Mouse (Mus musculus): ENCODE data around the gene Nme8.

Nme8 gene

GRCm38 (mm10) chr13:19697790-19698189, at the start of gene Nme8:
Nme8 (minus strand) TSS chr13:19697794.
- no peak for DNase-seq (ENCODE audit: low spot score in 2 of 2)

DNA sequence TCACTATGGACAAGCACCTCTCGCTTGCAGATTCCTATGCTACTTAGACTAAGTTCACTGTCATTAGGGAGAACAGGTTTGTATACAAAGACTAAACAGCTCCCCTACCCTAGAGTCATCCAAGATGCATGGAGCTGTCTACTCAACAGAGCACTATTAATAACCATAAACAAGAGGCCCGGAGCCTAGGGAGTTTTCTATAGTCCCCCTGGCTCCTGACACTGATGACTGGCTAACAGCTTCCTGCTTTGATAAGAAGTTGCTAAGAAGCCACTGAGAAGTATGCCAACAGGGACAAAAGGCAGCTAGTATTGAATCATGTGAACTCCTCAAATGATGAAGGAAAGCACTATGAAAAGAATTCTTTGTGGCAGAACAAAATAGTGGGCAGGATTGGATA, 48.1 kb upstream of the Nme8 start:
- no peak for DNase-seq (ENCODE audit: low spot score in 2 of 2)

GRCm38 (mm10) chr13:19744536-19744935, 46.9 kb upstream of the Nme8 start:
- no peak for DNase-seq (ENCODE audit: low spot score in 2 of 2)

GRCm38 (mm10) chr13:19734597-19734996, 37.0 kb upstream of the Nme8 start:
- DNase-seq (ENCODE audit: low spot score in 2 of 2) = no peak

- peak in 1 of 2 experiments; percentile 27 for DNase-seq (ENCODE audit: low spot score in 2 of 2)
These were observed 33.2 kb upstream of the Nme8 start for GRCm38 (mm10) chr13:19730826-19731225.

DNA sequence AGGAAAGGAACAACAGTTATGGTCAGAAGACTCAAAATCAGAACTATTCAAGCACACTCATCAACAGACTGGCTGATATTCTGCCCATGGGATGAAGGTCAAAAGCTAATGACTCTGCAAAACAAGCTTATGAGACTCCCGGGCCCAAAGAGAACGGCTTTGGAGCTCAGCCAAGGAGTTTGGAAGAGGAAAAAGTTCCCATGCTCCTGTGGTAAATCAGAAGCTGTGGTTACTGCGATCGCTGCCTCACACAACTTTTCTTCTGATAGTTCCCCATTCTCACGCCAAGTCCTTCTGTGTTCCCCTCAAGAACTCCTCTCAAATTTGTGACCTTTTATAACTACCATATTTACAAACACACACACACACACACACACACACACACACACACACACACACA, 21.4 kb upstream of the Nme8 start:
- peak in 1 of 2 experiments; percentile 35 for DNase-seq (ENCODE audit: low spot score in 2 of 2)

DNA sequence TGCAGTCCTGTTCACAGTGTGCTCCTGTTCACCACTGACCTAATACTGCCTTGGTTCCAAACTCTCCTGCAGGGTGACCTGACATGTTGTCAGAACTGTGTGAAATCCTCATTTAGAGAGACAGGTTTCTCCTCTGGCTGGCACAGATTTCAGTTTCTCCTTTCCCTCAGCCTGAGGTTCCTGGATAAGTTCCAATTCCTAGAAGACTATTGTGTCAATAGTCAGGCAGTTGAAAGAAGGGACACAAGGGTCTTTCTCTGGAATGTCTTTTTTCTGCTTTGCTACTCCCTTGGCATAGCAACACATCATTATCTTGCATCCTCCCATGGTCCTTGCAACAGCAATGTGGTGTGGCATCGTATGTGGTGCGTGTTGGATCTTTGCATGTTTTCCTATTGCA, 19.6 kb upstream of the Nme8 start:
- DNase-seq (ENCODE audit: low spot score in 2 of 2) = no peak

GRCm38 (mm10) chr13:19703806-19704205, 6.2 kb upstream of the Nme8 start:
- no peak for DNase-seq (ENCODE audit: low spot score in 2 of 2)

DNA sequence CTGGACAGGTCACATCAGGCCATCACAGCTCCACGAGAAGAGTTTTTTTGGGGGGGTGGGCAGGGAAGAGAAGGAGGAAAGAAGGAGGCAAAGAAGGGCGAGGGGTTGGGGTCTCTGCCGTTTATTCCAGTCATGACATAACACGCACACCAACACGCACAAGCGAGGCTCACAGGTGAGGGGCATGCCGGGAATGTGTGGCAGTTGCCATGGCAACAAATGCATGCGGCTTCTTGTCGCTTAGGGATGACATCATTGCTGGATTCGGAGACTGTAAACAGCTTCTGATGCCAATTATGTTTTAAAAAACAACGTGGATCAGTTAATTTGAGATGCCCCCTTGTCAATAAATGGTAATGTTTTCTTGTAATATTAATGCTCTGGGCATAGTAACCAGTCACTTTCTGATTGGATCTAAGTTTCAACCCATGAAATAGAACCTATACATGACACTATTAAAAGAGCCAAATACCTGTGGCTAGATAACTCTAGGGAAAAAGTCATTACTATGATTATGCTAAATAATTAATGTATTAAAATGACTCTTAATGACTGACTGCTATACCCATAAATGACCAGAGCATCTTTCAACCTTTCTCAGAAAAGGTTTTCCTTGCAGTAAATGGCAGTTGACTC, 4.0 kb upstream of the Nme8 start:
- peak; percentile 88 to 92 for DNase-seq (ENCODE audit: low spot score in 2 of 2)

- DNase-seq (ENCODE audit: low spot score in 2 of 2) = no peak
These were observed 3.3 kb upstream of the Nme8 start for GRCm38 (mm10) chr13:19700733-19701442.

- DNase-seq (ENCODE audit: low spot score in 2 of 2) = peak in 1 of 2 experiments; percentile 27
These were observed 1.1 kb upstream of the Nme8 start for GRCm38 (mm10) chr13:19698524-19699173.

- DNase-seq (ENCODE audit: low spot score in 2 of 2) = no peak
These were observed 7.2 kb downstream of the Nme8 start for GRCm38 (mm10) chr13:19690417-19690816.

GRCm38 (mm10) chr13:19689971-19690370, 7.6 kb downstream of the Nme8 start:
- DNase-seq (ENCODE audit: low spot score in 2 of 2) = no peak

DNA sequence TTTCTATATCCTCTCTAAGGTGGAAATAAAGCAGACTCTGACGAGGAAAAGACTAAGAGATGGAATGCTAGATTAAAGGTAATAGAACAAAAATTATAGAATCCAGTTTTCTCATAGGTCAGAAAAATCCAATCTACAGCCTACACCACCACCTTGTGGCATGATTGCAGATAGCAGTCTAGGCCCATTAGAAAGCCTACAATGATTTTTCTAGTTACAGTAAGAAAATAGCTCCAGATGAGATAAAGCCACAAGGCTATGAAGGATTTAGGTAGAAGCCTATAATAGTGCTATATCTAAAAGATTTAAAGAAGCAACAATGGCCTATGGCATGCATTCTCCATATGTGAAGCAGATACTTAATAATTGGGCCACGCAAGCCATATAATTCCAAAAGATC, 13.6 kb downstream of the Nme8 start:
- peak; percentile 65 to 78 for DNase-seq (ENCODE audit: low spot score in 2 of 2)

DNA sequence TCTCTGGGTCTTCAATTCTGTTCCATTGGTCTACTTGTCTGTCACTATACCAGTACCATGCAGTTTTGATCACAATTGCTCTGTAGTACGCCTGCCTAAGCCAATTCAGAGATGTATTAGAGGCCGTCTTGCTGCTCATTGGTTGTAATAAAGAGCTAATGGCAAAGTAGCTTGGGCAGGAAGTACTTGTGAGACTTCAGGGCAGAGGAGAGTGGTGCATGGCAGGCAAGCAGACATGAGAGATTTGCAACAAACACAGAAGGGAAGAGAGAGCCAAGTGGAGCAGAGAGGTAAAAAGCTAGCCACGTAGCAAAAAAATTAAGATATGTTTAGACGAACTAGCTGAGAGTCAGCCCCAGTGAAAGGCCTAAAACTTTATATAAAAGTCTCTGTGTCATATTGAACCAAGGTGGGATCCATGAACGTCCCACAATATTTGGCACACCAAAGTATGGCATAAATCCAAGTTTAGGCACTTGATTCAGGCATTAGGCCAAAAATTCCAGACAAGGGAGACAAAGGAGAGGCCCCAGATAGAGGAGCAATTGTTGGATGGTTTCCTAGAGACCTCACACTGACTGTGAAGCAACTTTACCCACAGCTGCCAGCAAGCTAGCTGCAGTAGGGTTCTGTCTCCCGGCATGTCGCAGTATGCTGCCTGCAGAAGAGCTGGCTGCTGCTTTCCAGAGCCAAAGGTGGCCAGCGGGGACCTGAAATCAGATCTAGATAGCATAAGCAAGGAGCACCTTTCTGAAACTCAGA, 14.5 kb downstream of the Nme8 start:
- peak; percentile 39 to 58 for DNase-seq (ENCODE audit: low spot score in 2 of 2)

DNA sequence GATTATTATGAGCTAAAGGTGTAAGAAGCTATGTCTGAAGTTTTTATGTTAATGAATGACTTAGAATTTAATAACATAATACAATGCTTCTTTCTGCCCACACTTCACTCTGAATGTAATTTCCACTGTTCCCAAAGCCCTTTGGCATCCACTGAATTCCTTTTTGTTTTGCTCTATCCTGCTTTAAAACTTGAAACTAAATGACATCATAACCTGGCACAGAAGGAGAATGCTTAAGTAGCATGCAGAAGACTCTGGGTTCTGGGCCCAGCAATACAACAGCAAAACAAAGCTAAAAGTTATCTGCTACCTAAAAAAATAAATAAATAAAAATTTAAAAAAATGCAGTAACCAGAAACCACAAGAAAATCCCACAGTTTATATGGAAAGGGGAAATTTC, 23.0 kb downstream of the Nme8 start:
- DNase-seq (ENCODE audit: low spot score in 2 of 2) = no peak

DNA sequence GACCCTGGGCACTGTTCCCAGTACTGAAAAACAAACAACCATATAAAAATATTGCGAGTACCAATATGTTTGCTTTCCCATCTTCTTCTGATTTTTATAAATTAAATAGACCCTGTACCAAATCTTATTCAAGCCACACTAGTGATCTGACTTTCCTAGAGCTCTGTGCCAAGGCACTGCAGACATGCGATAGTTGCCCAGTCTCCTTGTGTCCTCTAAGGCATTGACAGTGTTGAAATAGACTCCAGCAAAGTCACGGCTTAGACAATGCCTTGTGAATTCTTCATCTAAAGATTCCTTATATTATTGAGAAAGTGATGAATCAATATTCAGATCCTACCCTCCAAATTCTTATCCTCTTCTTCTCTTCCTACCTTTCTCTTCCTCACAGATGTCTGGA, 23.6 kb downstream of the Nme8 start:
- no peak for DNase-seq (ENCODE audit: low spot score in 2 of 2)

- no peak for DNase-seq (ENCODE audit: low spot score in 2 of 2)
These were observed 29.0 kb downstream of the Nme8 start for GRCm38 (mm10) chr13:19668355-19669140.

GRCm38 (mm10) chr13:19652405-19652804, 45.2 kb downstream of the Nme8 start:
- no peak for DNase-seq (ENCODE audit: low spot score in 2 of 2)

DNA sequence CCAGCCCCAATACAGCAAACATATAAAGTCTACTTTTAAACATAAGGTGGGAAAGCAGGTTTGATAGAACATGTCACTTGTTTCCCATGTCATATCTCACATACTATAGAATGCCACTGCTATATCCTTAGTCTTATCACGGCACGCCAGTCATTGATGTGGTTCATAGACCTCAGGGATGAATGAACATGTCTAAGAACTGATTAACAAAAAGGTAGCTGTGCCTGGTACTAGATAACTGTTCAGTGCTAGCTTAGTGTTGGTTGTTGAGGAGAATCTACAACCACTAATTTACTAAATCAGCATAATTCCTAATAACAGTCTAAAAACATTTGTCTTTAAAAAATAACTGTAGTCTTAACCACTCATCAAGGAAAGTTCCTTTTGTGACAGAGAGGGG, 47.8 kb downstream of the Nme8 start:
- no peak for DNase-seq (ENCODE audit: low spot score in 2 of 2)

DNA sequence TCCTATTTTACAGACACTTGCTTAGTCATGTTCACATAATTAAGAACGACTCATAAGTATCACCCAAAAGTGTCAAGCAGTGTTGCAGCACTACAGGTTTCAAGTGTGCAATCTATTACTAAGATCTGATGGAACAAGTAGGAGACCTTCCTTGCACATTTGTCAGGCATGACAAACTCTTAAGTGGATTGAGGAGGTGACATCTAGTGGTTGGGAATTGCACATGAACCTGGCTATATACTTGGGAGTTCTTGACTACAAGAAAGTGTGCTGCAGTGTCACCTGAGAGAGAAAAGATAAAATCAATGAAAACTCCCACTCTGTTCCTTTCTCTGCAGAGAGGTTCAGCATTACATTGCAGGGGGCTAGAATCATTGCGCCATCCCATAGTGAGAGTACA, 53.4 kb downstream of the Nme8 start:
- DNase-seq (ENCODE audit: low spot score in 2 of 2) = no peak

All from right cerebral cortex, postnatal 10 days (tissue).